Mouse (Mus musculus): ENCODE data around the gene Tlr5.

The Tlr5 gene

GRCm38 (mm10) chr1:182955047-182955620 lies 546 bp downstream of the Tlr5 start:
- DNase-seq = no peak

GRCm38 (mm10) chr1:182956186-182956960 lies 1.8 kb downstream of the Tlr5 start:
- no peak for DNase-seq

GRCm38 (mm10) chr1:182957001-182957757 lies 2.6 kb downstream of the Tlr5 start:
- no peak for DNase-seq

GRCm38 (mm10) chr1:182957826-182958544 lies 3.4 kb downstream of the Tlr5 start:
- no peak for DNase-seq

DNA sequence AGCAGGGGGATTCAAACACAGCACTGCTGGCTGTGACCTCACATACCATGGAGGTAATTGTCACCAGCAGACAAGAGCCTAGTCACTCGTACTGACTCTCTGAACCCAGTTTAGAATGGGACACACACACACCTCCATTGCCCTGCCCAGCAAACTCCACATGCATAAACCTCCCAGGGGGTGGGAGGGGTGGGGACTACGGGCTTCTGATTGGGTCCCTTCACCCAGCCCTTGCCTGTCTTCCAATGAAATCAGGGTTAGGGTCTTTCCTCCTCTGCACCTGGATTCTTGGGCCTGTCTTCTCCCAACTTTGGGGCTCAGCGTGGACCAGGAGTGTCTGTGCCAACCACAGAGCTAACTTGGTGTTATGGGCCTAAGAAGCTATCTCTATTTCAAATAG lies 4.2 kb downstream of the Tlr5 start:
- DNase-seq = no peak

- peak in 1 of 2 experiments; percentile 16 for DNase-seq
These were observed 4.7 kb downstream of the Tlr5 start for GRCm38 (mm10) chr1:182959251-182959691.

- DNase-seq = peak; percentile 85 to 92
These were observed 5.3 kb downstream of the Tlr5 start for GRCm38 (mm10) chr1:182959811-182960455.

- no peak for DNase-seq
These were observed 6.5 kb downstream of the Tlr5 start for GRCm38 (mm10) chr1:182961076-182961475.

DNA sequence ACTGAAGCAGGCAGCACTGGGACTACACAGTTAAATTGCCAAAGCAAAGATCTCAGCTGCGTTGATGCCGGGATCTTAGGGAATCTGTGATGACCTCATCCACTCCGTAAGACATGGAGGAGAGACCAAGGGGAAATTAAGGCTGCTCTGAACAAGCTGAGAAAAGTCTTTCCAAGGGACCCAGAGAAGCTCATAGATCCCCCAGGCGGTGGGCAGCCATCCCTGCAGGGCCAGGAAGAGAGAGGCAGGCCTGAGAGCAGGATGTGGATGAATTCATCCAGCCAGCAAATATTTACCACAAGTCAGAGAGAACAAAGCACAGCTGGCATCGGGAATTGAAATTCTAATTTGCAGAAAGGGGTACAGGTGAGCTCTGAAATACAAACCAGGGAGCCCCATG lies 8.7 kb downstream of the Tlr5 start:
- DNase-seq = no peak

DNA sequence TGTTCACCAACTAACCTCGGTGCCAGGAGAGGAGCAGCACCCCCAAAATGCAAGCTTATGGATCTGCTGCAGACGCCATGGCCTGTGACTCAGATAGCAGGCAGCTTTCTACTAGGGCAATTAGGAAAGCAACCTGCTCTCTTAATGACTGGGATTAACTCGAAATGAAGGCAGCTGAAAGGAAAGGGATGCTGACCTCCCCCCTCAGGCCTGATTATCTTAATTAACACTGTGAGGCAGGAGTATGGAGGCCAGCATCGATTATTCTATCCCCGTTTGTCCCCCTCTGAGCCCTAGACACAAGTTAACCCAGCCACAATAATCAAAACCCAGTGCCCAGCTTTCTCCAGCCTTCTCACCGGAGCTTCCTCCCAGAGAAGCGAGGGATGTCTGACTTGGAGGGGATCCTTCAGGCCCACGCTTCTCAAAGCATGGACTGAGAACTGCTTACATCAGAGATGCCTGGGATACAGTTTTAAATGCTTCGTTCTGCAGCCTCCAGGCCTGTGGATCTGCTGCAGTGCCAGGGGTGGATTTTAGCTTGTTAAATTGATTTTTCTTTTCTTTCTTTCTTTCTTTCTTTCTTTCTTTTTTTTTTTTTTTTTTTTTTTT lies 10.4 kb downstream of the Tlr5 start:
- no peak for DNase-seq

DNA sequence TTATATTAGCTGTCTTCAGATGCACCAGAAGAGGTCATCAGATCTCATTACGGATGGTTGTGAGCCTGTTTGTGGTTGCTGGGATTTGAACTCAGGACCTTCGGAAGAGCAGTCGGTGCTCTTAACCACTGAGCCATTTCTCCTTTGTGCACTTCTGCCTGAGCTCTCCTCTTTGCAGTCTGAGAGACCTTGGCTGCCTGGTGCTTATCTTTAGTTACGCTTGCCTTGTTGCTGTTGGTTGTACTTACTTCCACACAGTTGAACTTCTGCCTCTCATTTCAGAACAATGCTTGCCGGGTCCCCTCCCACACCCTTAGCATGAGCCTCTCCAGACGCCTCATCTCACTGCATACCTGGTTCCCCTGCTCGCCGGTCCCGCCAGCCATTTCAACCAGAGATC lies 14.1 kb downstream of the Tlr5 start:
- DNase-seq = no peak

DNA sequence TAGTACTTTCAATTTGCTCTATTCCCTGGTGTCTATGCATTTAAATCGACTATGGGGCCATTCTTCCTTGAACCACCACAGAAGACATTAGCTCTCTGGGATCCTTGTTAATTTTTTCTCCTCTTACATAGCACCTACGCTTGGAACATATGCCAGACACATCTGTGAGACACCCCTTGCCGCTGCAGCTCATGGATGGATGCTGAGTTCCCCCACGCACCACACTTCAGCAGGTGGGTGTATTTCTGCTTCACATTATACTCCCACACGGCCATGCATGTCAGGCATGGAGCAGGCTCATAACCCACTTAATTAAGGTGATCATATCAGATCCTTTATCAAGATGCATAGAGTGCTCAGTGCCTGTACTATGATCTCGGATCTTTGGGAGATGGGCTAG lies 17.7 kb downstream of the Tlr5 start:
- DNase-seq = no peak

DNA sequence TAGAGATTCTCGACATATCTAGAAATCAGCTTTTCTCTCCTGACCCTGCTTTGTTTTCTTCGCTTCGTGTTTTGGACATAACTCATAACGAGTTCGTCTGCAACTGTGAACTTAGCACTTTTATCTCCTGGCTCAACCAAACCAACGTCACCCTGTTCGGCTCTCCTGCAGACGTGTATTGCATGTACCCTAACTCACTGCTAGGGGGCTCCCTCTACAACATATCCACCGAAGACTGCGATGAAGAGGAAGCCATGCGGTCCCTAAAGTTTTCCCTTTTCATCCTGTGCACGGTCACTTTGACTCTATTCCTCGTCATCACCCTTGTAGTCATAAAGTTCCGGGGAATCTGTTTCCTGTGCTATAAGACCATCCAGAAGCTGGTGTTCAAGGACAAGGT lies 20.2 kb downstream of the Tlr5 start:
- DNase-seq = no peak

DNA sequence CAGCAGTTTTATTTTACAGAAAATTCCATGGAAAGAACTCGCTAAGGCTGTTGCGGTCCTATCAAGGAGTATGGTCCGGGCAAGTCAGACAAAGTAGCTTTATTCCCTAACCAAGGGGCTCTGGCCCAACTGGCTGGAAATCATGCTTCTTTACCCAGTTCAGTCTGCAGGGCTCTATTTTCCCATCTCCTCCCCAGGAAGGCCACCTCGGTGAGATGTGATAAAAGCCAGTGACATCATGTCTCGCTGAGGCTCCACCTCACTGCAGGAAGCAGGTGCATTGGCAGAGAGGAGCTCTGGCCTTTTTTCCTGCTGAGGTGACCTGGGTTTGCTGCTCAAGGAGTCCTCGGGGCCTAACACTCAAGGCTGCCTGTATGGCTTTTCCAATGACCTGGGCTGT lies 26.1 kb downstream of the Tlr5 start:
- no peak for DNase-seq

DNA sequence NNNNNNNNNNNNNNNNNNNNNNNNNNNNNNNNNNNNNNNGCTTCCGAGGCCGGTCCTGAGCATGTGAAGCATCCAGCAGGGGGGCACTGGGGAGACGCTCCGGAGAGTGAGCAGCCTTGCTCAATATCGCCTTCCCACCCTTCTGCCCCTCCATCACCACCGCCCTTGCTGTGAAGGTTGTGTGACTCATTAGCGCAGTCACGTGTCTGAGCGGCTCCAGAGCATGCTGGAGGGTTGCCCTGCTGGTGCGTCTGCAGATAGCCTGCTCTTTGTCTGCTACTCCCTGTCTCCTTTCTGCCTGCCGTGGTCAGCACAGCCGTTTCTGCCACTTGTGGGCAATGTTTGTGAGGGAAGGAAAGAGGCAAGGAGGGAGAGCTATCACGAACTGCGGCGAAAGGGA lies 28.4 kb downstream of the Tlr5 start:
- DNase-seq = peak; percentile 89 to 91

DNA sequence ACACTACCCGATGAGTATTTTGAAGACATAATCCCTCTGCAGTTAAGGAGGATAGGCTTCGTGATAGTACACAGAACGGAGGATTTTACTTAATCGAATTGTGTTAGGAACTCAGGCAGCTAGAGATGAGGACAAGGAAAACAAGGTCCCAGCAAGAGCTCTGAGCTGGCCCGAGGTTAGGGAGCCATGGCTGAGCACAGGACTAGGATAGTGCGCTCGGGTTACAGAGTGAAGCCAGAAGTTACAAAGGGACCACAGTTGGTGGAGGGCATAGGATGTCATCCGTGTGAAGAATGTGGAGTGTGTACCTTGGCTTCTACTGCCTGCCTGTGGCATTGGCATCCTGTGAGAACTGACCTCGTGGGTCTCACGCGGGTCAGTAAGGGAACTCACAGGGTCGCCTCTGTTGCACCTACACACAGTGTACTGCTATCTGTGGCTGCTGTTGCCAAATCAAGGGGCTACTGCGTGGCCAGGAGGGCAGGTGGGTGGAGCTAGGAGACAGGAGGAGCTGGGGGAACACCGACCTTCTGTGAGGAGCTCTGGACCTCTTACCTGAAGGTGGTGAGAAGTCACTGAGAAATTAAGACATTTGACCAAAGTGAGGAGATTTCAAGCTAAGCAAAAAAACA lies 29.0 kb downstream of the Tlr5 start:
- no peak for DNase-seq

- DNase-seq = no peak
These were observed 31.7 kb downstream of the Tlr5 start for GRCm38 (mm10) chr1:182986243-182986642.

GRCm38 (mm10) chr1:182986750-182987149 lies 32.2 kb downstream of the Tlr5 start:
- DNase-seq = no peak

GRCm38 (mm10) chr1:182987801-182988200 lies 33.2 kb downstream of the Tlr5 start:
- DNase-seq = no peak

DNA sequence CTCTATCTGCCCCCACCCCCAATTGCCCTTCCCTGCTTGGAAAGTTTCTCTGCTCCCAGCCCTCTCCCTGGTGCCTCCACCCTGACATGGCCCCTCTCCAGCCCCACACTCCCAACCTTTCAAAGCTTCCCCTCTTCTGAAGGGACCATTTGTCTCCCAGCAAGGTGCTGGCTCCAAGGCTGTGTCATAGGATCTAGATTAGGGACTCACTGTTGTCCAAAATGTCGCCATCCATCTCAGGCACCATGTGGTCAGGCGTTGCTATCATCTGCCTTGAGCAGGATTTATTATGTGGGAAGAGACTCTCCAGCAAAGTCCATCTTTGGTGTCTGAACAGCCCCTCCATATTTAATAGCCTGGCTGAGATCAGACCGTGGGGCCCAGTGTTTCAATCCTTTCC lies 34.1 kb downstream of the Tlr5 start:
- no peak for DNase-seq

GRCm38 (mm10) chr1:182990092-182990762 lies 35.6 kb downstream of the Tlr5 start:
- DNase-seq = no peak

Data from cerebellum, adult 18-20 months (tissue).